Mouse (Mus musculus): ENCODE results near the gene Hoxb6.

The Hoxb6 gene

DNA sequence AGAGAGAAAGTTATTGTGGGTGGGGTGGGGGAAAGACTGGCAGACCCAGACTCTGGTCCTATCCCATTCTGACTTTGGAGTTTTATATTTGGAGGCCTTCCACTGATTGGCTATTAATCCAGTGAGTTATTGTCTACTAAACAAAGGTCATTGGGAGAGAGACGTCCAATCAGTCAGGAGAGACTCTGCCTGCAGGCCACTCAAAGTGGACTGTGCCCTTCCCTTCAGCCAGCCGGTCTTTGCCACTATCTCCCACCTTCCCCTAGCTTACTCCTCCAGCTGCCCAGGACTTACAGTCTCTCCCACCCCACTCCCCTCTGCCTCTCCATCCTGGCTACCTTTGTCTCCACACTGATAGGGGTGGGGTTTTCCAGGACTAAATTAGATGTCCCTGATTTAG, 44.3 kb downstream of the Hoxb6 start:
- DNase-seq (ENCODE audit: low spot score), result no peak

DNA sequence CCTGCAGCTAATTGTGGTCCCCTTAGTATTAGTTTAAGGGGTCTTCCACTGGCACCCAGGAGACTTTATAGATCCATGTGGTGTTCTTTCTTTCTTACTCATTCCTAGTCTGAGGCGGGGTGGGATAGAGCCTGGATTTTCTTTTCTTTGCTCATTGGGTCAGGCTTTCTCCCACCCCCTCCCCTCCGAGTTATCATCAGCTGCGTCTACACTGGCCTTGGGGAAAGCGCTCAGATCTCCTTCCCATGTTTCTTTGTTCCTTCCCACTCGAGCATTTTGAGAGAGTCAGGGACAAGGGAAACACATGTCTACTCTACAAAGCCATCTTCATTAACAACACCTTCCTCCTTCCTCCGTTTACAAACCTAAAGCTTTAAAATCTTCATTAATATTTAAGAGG, 44.8 kb downstream of the Hoxb6 start:
- DNase-seq (ENCODE audit: low spot score), result no peak

DNA sequence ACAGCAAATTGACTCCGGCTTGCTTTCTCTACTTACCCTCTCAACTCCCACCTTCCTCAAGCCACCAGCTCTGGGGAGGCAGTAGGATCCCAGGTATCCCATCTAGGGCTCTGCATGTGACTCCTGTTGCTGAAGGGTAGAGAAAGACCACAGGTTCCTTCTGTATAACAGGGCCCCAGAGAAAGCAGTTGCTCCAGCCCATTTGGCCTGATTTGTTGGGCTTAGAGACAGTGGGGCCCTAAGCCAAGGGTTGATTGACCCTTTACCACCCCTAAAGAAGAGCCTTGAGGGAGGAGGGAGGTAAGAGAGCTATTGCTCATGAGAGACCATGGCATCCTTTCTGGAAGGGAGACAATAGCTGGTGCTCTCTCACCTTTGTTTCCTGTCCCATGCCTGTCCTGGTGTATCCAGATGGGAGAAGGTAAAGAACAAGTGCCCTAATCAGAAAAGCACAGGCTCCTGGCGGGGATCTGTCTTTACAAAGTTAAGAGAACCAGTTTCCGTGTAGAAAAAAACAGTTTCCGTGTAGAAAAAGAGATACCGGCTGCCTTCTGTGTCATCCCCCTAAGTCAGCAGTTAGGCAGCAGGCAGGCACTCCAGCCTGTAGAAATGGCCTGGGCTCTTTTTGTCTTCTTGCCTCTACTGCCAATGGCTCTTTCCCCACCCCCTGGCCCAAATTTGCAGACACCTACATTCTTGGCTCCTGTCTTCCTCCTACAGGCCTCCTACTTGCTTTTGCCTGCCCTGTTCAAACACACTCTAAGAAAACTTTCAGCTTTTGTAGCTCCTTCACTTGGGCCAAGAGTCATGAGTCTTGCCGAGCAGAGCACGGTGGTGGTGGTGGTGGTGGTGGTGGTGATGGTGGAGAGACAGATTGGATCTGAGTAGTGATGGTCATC, 46.9 kb downstream of the Hoxb6 start:
- DNase-seq (ENCODE audit: low spot score), result no peak

DNA sequence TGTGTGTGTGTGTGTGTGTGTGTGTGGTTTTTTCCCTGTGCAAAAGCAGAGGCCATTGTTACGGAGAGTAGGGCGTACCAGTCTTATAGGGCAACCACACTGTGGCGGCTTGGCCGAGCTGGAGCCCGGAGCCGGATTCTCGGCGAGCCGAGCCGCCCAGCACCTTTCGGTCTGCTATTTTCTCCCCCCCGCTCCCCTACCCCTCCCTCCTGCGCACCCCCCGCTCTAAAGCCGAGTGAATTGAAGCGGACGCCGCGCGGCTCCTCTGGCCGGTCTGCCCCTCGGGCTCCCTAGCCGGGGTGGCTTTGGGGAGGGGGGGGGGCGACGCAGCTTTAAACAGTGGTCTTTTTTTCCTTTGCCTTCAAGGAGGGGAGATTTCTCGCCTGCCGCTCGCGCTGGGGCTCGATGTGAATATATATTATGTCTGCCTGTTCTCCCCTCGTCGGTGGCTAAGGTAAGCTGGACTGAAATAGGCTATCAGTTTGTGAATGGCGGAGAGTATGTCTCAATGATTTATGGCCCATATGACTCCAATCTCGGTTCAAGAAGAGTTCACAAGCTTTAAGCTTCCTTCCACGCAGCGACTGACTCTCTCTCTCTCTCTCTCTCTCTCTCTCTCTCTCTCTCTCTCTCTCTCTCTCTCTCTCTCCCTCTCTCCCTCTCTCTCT, 48.6 kb downstream of the Hoxb6 start:
- no peak for DNase-seq (ENCODE audit: low spot score)

- no peak for DNase-seq (ENCODE audit: low spot score)
Observed at GRCm38 (mm10) chr11:96341701-96342575, 49.7 kb downstream of the Hoxb6 start.

DNA sequence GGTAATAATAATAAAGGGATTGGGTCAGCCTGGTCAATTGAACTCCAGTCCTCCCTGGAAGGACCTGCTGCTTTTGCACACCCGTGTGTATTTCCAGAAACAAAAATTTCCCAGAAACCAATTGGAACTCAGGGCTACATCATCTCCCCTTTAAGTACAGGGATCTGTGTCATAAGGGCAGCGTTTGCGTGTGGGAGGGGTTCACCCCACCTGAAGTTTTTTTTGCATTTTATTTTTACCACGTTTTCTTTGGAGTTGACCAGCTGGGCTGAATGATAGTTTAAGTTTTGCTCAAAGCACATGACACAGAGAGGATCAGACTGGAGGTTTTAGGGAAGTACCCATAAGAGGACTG, 50.3 kb downstream of the Hoxb6 start:
- DNase-seq (ENCODE audit: low spot score), result no peak

GRCm38 (mm10) chr11:96343206-96343745, 51.0 kb downstream of the Hoxb6 start:
- DNase-seq (ENCODE audit: low spot score), result no peak

- no peak for DNase-seq (ENCODE audit: low spot score)
Observed at GRCm38 (mm10) chr11:96344061-96344877, 52.0 kb downstream of the Hoxb6 start.

DNA sequence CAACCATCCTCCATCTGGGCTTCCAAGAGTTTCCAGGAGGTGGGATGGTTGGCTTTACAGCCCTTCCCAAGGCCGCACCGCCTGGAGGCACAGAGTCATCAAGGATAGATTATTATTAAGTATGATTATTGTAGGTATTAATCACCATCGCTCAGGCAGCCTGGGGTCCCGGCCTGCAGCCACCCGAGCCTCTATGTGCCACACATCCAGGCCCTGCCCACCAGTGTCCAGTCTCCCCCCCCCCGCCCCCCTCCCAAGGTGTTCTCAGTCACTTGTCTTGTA, 52.5 kb downstream of the Hoxb6 start:
- no peak for DNase-seq (ENCODE audit: low spot score)

GRCm38 (mm10) chr11:96345220-96345892, 53.1 kb downstream of the Hoxb6 start:
- no peak for DNase-seq (ENCODE audit: low spot score)

DNA sequence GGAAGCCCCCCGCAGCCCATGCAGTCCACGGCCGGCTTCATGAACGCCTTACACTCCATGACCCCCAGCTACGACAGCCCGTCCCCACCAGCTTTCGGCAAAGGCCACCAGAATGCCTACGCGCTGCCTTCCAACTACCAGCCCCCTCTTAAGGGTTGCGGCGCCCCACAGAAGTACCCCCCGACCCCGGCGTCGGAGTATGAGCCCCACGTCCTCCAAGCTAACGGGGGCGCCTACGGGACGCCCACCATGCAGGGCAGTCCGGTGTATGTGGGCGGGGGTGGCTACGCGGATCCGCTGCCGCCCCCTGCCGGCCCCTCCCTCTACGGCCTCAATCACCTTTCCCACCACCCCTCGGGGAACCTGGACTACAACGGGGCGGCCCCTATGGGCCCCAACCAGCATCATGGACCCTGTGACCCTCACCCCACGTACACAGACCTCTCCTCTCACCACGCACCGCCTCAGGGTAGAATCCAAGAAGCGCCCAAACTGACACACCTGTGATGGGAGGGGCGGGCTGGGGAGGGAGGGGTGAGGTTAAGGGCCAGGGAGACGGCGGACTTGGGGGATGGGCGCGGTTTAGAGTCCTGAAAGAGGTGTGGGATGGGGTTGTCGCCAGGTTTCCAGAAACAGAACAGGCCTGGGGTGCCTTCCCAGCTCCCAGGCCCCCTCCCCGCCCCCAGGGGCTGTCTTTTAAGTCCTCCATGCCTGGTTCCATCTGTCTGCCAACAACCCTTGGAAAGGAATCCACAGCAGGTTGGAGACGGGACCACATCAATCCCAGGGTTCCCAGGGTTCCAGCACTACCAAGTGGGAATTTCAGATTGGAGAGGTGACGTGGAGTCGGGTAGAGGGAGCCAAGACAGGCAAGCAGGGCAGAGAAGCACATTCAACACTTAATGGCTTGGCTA, 53.9 kb downstream of the Hoxb6 start:
- DNase-seq (ENCODE audit: low spot score), result no peak

GRCm38 (mm10) chr11:96346916-96347520, 54.7 kb downstream of the Hoxb6 start:
- no peak for DNase-seq (ENCODE audit: low spot score)

- DNase-seq (ENCODE audit: low spot score), result no peak
Observed at GRCm38 (mm10) chr11:96347717-96348116, 55.4 kb downstream of the Hoxb6 start.

DNA sequence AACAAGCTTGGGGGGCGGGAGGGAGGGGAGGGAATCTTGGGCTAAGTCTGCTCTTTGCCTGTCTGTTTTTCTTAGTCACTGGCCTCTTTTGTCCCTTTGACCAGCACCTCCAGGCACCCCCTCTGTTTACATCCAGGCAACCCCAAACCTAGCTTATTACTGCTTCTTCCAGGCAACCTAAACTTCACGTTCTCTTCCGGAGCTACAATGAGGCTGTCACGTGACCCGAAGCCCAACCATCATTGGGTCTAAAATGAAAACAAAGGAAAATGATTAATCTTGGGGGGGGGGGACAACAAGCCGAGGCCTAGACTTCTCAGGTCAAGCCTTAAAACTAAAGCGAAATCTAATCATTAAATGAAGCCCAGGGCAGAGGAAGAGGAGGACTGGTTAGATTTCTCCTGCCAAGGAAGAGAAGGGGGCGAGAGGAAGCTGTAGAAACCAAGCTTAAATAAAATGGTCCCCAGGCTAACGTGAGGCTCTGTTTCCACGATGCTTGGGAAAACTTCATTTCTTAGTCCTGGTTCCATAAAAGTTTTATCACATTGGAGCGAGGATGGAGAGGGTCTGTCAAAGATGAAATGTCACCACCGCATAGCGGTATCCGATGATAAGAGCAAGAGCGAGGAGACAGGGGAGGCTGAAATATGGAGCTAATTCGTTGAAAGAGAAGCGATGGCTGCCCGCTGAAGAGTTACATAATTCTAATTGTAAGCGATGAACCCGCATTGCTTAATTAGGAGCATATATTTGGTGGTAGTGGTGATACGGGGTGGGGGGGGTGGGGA, 56.1 kb downstream of the Hoxb6 start:
- no peak for DNase-seq (ENCODE audit: low spot score)

DNA sequence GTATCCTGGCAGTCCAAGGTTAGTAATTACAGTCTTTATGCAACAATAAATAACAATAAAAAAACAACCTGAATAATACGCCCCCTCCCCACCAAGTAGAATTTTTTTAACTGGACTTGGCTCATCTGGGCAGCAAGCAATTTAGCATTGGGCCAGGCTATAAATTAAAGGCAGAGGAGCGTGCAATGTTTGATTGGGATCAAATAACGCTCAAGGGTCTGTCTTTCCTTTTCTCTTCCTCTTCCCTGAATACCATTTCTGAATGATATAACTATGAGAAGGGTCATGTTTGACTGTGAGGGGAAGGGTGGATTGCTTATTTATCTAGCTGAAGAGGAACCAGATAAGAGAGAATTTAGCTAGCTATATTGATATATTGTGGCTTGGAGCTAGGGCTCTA, 56.7 kb downstream of the Hoxb6 start:
- no peak for DNase-seq (ENCODE audit: low spot score)

DNA sequence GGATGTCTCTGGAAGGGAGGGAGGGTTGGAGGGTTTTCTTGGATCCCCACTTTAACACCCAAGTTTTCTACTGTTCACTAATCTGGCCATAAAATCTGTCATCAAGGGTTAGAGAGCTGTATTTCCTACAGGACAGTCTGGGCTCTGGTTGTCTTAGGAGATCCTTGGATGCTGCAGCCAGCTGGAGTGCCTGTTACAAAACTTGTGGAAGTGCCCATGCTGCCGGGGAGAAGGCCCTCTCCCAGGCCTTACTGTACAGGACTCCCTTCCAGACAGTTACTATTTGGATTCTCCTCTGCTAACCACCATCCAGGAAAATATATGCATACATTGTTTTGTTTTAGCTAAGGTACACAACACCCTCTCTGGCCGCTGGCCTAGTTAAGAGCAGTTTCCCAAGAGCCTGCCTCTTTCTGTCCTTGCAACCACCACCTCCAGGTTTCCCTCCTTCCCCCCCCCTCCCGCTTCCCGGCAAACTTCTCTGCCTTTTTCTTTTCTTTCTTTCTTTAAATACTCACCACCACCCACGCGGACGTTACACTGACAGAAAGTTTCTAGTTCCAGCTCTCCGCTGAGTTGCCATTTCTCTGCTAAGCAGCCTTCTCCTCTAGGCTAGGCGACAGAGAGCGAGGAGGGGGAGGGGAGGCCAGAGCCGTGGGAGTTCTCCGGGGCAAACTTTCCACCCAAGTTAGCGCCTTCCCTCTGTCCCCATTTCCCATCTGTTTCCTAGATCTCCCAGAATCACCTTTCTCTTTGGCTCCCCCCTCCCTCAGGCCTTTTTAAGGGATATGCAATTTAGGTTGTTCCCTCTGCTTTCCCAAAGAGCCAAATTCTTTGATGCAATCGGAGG, 57.4 kb downstream of the Hoxb6 start:
- no peak for DNase-seq (ENCODE audit: low spot score)

GRCm38 (mm10) chr11:96350341-96350624, 58.0 kb downstream of the Hoxb6 start, which contains the start of gene Hoxb2:
TSS of gene Hoxb2 (plus strand) at chr11:96350525.
- DNase-seq (ENCODE audit: low spot score), result no peak

DNA sequence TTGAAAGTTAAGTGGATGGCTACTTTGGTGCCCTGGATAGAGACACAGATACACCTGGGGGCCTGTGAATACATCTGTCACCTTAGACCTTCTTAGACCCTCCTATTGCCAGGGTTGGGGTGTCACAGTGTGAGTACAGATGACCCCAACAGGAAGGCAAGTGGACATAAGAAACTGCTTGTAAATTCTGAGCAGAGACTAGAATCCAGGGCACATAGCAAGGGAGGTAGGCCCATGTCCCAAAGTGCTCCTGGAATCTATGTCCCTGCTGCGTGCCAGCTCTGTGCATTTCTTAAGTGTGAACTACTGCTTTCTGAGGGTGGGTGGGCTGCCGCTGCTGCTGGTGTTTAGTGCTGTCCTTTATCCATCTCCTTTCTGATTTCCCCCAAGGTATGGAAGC, 58.5 kb downstream of the Hoxb6 start:
- no peak for DNase-seq (ENCODE audit: low spot score)
